Mouse (Mus musculus) spleen, adult 2 months (tissue): Measurements from ENCODE around the gene Tspan11. TPM values are rescaled to one million over a fixed set of nuclear protein-coding genes. Genes with fewer than 3 reads are reported as not detected.

Experiments
- DNase-seq, 2 experiments: peaks; one replicate each; pipeline versions ENCODE4 v3.0.0 to v3.0.0-alpha.2; 2012 to 2021; ENCODE audit warnings: low spot score in 2 of 2, low read depth in 1 of 2
- H3K27ac ChIP-seq: fragments of 200-500 bp; 2 replicates; pipeline ENCODE4 v1.5.1; 2012; ENCODE audit warnings: low read length, inconsistent platforms; ENCODE audit not compliant: insufficient read depth
- H3K27me3 ChIP-seq: fragments of 200-500 bp; 2 replicates; pipeline ENCODE4 v1.6.1; 2012; ENCODE audit warnings: mild to moderate bottlenecking, moderate library complexity, low read length, inconsistent platforms; ENCODE audit not compliant: control insufficient read depth, insufficient read depth
- H3K36me3 ChIP-seq: fragments of 200-500 bp; 2 replicates; pipeline ENCODE4 v1.6.1; 2012; ENCODE audit warnings: mild to moderate bottlenecking, low read length, inconsistent platforms; ENCODE audit not compliant: control insufficient read depth, insufficient read depth
- H3K4me1 ChIP-seq: fragments of 200-500 bp; 2 replicates; pipeline ENCODE4 v1.6.1; 2011; ENCODE audit warnings: inconsistent platforms; ENCODE audit not compliant: control insufficient read depth, insufficient read depth, insufficient read length
- H3K4me3 ChIP-seq: fragments of 200-500 bp; 2 replicates; pipeline ENCODE4 v1.5.1; 2011; ENCODE audit warnings: mild to moderate bottlenecking, inconsistent platforms; ENCODE audit not compliant: insufficient read depth, insufficient read length; ENCODE audit errors: extremely low read depth
- CTCF ChIP-seq: fragments of 200-500 bp; IDR thresholded peaks from 2 replicates; pipeline ENCODE4 v1.5.1; 2011; ENCODE audit warnings: mild to moderate bottlenecking, inconsistent platforms; ENCODE audit not compliant: insufficient read depth, insufficient read length, insufficient replicate concordance; ENCODE audit errors: extremely low read depth
- POLR2A ChIP-seq: fragments of 200-500 bp; IDR thresholded peaks from 2 replicates; pipeline ENCODE4 v1.6.1; 2011; ENCODE audit warnings: low read depth, low read length, inconsistent platforms
- WGBS: fragments of 180-500 bp; shearing (Covaris S2); methylation state at CpG from one replicate; pipeline ENCODE4 v1.1.7; 2018; 5-methylcytosine and 5-hydroxymethylcytosine counted together
- polyA plus RNA-seq: library from polyadenylated mRNA; depleted of rRNA; stranded (reverse); fragments of >200 nt; gene quantifications from 2 replicates; pipeline ENCODE4 v1.2.3, GENCODE M21; 2012

Gene Tspan11
- polyA plus RNA-seq, 1 experiment, result 0.36 TPM

DNA sequence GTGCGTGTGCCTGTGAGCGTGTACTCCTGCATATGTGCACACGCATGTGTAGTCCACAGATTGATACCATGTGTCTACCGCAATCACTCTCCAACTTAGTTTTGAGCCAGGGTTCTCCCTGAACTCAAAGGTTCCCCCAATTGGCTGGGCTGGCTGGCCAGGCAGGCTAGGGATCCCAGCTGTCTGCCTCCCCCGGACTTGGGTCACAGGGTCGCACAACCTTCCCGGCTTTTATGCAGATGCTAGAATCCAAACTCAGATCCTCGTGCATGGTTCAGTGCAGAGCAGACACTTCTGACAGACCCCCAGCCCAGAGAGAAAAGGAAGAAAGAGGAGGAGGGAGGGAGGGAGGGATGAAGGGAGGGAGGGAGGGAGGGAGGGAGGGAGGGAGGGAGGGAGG is 18.8 kb upstream of the Tspan11 start:
- WGBS, result 89% methylated on average over 8 of the region's 8 CpGs
- Histone ChIP-seq H3K27ac (no peak overlapping the region), H3K4me3 (no peak overlapping the region), H3K36me3 (no peaks in the 10 kb centered on the region), H3K27me3 (no peaks in the 10 kb centered on the region), H3K4me1 (no peaks in the 10 kb centered on the region)
- DNase-seq, result no peak
- TF ChIP-seq POLR2A (no peak), CTCF (no peak)

DNA sequence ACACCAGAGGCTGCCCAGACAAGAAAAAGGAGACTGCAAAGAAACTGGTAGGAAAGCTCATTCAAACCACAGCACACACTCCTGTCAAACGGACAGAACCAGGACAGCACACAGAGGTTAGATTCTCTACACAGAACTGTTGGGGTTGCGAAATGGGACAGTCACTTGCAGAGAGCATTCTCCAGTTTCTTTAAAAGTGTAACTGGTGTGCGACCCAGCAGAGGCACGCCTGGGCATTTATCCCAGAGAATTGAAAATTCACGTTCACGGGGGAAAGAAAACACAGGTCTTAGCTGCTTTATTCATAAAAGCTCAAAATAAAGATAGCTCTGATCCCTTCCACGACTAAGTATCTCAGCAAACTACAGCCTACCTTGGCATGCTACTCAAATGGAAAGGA is 18.3 kb upstream of the Tspan11 start:
- no peak overlapping the region for H3K4me3 ChIP-seq
- no peak for DNase-seq
- H3K4me1 ChIP-seq, result no peaks in the 10 kb centered on the region
- H3K27me3 ChIP-seq, result no peaks in the 10 kb centered on the region
- 79% methylated on average over 7 of the region's 7 CpGs for WGBS
- no peaks in the 10 kb centered on the region for H3K36me3 ChIP-seq
- H3K27ac ChIP-seq, result no peak overlapping the region
- no peak for TF ChIP-seq POLR2A
- TF ChIP-seq CTCF, result no peak

DNA sequence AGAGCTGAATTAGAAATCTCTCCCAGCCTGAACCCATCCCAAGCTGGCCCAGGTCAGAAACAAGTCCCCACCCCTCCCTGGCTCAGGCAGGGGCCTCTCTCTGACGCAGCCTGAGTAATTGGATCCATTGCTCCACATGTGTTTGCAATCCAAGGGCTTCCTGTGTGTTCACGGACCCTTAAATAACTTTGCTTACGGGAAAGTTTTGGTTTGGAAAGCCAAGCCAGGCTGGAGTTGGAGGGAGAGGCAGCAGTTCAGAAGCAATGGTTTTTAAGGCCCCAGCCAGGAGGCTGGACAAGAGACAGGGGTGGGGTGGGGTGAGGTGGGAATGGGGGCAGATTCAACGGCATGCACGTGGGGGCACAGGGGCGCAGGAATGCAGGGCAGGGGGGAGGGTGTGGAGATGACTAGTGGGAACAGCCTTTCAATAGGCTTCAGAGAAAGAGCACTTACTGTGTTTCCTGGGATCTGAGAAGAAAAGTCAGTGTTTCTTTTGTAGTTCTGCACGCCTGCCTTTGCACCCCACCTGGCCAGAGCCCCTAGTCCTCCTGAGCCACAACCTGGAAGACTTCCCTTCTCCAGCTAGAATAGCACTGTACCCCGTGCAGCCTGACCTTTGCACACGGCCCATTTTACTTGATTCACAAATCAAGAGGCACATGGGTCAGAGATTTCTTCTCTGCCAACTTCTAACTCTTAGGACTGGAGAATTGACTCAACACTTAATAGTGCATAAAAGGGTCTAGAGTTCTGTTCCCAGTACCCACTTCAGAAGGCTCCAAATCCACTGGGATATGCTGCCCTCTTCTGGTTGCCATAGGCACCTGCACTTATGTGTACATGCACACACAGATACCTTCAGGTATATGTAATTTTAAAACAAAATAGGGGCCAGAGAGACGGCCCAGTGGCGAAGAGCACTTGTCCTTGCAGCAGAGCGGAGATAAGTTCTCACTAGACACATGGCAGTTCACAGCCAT is 16.8 kb upstream of the Tspan11 start:
- H3K36me3 ChIP-seq, result no peaks in the 10 kb centered on the region
- 84% methylated on average over 12 of the region's 12 CpGs for WGBS
- no peaks in the 10 kb centered on the region for H3K4me1 ChIP-seq
- no peaks in the 10 kb centered on the region for H3K27me3 ChIP-seq
- H3K27ac ChIP-seq, result no peak overlapping the region
- H3K4me3 ChIP-seq, result no peak overlapping the region
- DNase-seq, result no peak
- TF ChIP-seq CTCF (no peak), POLR2A (no peak)

DNA sequence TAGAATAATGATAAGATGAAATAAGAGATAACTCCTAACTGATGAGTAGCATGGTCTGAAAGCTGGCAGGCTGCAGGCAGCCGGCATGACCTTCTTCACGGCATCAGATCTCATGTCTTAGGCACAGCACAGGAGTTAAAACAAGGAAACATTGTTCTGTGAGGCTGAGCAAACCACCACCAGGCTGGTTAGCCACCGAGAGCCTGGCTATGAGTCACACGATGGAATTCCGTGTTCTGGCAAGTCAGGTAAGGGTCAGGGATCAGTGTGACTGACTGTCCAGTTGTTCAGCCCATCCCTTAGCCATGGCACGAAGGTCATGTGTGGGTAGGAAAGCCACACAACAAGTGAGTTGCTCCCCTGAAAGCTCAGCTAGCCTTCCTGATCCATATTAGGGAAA is 16.0 kb upstream of the Tspan11 start:
- H3K27me3 ChIP-seq, result no peaks in the 10 kb centered on the region
- 92% methylated on average over 6 of the region's 6 CpGs for WGBS
- DNase-seq, result no peak
- no peaks in the 10 kb centered on the region for H3K4me1 ChIP-seq
- no peaks in the 10 kb centered on the region for H3K36me3 ChIP-seq
- H3K27ac ChIP-seq, result no peak overlapping the region
- H3K4me3 ChIP-seq, result no peak overlapping the region
- no peak for TF ChIP-seq CTCF
- no peak for TF ChIP-seq POLR2A

DNA sequence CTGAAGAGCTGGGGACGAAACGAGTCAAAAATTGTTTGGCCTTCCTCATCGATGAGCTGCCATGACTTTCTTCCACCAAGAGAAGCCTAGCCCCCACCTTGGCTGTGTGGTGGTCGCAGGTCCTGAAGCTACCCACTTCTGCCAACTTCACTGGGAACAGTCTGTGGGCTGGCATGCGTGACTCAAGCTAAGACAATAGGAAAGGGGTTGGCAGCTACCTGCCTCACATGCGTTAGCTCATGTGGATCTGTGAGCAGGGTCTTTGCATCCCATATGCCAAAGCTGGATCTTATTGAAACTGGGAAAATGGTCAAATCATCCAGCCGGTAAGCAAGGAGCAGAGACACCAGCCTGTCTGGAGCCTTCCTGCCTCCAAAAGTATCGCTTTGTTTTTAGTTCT is 14.8 kb upstream of the Tspan11 start:
- Histone ChIP-seq H3K27me3 (no peaks in the 10 kb centered on the region), H3K36me3 (no peaks in the 10 kb centered on the region), H3K4me1 (no peaks in the 10 kb centered on the region), H3K27ac (no peak overlapping the region), H3K4me3 (no peak overlapping the region)
- no peak for DNase-seq
- 88% methylated on average over 8 of the region's 8 CpGs for WGBS
- TF ChIP-seq CTCF (no peak), POLR2A (no peak)

DNA sequence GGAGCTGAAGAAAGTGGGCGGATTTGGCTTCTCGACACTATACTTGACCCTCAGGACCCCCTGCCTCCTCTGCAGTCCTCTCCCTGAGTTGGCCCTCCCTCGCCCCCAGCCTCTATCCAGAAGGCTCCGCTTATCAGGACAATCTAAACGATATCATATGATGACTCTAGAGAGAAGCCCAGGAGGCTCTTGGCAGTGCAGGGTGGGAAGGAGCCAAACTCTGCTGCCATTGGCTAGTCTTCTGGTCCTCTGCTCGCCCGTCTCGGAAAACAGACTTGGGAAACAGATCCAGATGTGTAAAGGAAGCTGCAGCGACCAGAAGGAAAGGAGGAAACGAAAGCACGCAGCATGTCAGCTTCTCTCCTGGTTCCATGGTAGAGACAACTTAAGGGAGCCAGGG is 11.5 kb upstream of the Tspan11 start:
- no peaks in the 10 kb centered on the region for H3K4me1 ChIP-seq
- H3K27me3 ChIP-seq, result no peaks in the 10 kb centered on the region
- no peak overlapping the region for H3K4me3 ChIP-seq
- H3K36me3 ChIP-seq, result no peaks in the 10 kb centered on the region
- no peak overlapping the region for H3K27ac ChIP-seq
- no peak for TF ChIP-seq CTCF
- TF ChIP-seq POLR2A, result no peak
- WGBS, result 68% methylated on average over 11 of the region's 11 CpGs
- DNase-seq, result no peak

DNA sequence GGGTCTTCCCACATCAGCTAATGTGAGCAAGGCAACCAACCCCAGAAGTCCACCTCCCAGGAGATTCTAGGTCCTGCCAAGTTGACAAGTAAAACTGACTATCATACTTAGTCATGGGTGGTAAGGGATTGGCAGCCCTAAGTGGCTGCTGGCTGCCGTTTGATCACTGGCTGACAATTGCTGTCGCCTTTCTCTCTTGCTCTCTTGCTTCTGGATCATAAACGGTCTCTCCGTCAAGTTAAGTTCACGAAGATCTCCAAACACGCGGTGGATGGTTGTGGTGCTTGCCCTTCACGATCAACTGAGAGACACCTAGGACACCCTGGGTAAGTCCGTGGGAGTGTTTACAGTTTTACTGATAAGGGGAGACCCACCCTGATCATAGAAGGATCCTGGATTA is 11.0 kb upstream of the Tspan11 start:
- Histone ChIP-seq H3K36me3 (no peaks in the 10 kb centered on the region), H3K27me3 (no peaks in the 10 kb centered on the region), H3K4me1 (no peaks in the 10 kb centered on the region), H3K4me3 (no peak overlapping the region), H3K27ac (no peak overlapping the region)
- WGBS, result 87% methylated on average over 9 of the region's 9 CpGs
- TF ChIP-seq POLR2A (no peak), CTCF (no peak)
- DNase-seq, result no peak
